Mouse (Mus musculus): Measurements from ENCODE around the gene Mfsd4b3. TPM values are rescaled to one million over a fixed set of nuclear protein-coding genes. Genes with fewer than 3 reads are reported as not detected.

Gene Mfsd4b3
- polyA plus RNA-seq (2012; rRNA removed; ENCODE audit: low replicate concordance): 1.8 and 3.5 TPM in 2 replicates

DNA sequence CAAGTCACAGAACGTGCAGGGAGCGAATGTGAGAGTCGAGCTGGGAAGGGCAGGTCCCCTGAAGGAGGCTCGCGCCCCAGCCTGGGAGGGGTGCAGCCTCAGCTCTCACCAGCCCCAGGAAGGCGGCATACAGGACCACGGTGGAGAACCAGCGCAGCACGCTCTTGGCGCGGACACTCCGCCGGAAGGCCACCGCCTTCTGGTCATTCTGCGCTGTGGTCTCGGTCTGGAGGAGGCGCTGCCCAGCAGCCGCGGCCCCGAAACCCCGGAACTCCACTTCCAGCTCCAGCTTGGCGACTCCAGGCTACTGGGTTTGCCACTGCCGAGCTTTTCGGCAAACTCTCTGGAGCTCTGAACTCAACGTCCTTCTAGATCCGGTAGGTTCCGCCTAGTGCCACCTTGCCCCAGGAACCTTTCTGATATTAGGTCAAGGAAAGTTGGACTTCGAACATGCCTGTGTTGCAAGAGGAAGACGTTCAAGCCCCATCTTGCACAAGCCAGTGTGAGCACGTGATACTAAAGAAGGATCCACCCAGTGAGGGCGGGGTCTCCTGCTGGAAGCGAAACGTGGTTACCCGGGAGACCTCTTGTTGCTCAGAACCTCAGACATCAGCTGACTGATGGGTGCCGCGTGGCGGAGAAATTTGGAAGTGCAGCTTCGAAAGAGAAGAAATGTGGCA lies at the start of gene Mfsd4b3:
Gene Mfsd4b3 (minus strand): TSS at position 393 of the 680 bp plus-strand sequence.

DNA sequence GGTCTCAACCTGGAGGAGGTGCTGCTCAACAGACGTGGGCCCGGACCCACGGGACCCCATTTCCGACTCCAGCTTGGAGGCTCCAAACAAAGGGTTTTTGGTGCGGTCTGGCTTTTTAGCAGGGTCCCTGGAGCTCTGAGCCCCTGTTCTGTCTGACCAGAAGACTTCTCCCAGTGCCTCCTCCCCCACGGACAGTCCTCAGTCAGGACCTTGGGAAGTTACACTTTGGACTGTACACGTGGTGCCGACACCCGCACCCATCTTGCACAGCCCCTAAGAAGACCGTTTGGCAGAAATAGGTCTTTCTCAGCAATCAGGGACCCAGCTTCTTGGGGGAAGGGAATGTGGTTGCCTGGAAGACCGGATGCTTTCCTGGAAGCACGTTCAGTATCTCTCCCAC lies 26.5 kb upstream of the Mfsd4b3 start, which contains the start of gene Mfsd4b5:
Gene Mfsd4b5 (minus strand): TSS at position 181 of the 400 bp plus-strand sequence.

DNA sequence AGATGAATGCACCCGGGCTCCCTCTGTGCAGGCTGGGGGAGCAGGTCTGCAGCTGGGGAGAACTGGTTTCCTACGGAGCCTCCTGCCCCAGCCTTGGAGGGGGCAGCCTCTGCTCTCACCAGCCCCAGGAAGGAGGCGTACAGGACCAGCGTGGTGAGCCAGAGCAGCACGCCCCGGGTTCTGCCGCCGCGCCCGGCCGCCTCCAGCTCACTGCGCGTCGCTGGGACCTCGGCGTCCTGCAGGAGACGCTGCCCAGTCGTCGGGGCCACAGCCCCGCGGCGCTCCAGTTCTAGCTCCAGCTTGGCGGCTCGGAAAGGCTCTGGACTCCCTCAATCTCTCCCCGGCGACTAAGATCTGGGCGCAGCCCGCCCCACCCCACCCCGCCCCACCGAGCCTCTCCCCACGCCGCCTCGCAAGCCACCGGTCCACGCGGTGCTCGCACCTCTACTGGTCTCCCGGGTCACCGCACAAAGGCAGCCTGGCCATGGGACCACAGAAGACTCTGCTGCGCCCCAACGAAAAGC lies 33.3 kb downstream of the Mfsd4b3 start, which contains the start of gene Mfsd4b2:
Gene Mfsd4b2 (minus strand): TSS at position 308 of the 524 bp plus-strand sequence.

DNA sequence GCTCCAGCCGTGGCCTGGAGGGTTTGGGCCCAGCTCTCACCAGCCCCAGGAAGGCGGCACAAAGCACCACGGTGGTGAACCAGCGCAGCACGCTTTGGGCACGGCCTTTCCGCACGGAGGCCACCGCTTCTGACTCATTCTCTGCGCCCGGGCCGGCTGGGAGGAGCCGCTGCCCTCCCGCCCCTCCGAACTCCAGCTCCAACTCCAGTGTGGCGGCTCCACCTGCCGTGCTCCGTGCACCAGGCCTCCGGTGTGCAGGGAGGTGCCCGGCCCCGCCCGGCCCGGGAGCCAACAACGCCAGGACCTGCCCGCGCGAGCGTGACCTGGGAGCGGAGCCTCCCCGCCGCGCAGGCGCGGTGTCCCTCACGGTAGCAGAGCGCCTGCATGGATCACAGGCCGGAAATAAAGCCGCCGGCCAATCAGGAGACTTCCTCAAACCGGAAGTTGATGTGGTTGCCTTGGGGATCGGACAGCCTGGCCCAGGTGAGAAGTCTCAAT lies 61.0 kb downstream of the Mfsd4b3 start, which contains the start of gene Mfsd4b4:
Gene Mfsd4b4 (minus strand): TSS at position 365 of the 498 bp plus-strand sequence.

Other genes starting within 250 kb of the Mfsd4b3 start
- gene Rev3l, start 228.0 kb downstream of the Mfsd4b3 start, polyA plus RNA-seq (2012; rRNA removed; ENCODE audit: low replicate concordance): 14.1 and 100 TPM in 2 replicates
- 5.1 and 6.3 TPM in 2 replicates for gene Mfsd4b4, start 60.9 kb downstream of the Mfsd4b3 start, polyA plus RNA-seq (2012; rRNA removed; ENCODE audit: low replicate concordance)
- 0.06 and 0.19 TPM in 2 replicates for gene Mfsd4b2, start 33.2 kb downstream of the Mfsd4b3 start, polyA plus RNA-seq (2012; rRNA removed; ENCODE audit: low replicate concordance)
- 0.14 and 0.23 TPM in 2 replicates for gene Mfsd4b5, start 26.5 kb upstream of the Mfsd4b3 start, polyA plus RNA-seq (2012; rRNA removed; ENCODE audit: low replicate concordance)
- gene Mfsd4b1, start 65.1 kb upstream of the Mfsd4b3 start, polyA plus RNA-seq (2012; rRNA removed; ENCODE audit: low replicate concordance): 0.73 and 1.8 TPM in 2 replicates
- gene Slc16a10, start 182.1 kb upstream of the Mfsd4b3 start, polyA plus RNA-seq (2012; rRNA removed; ENCODE audit: low replicate concordance): 19.6 and 30.2 TPM in 2 replicates

Measured in subcutaneous adipose tissue, adult 2 months (tissue).